Mouse (Mus musculus) intestine, embryonic 15.5 days (tissue): Measurements from ENCODE around the gene Enox1. TPM values are rescaled to one million over a fixed set of nuclear protein-coding genes. Genes with fewer than 3 reads are reported as not detected.

Source experiments
- ATAC-seq: fragments of 200-750 bp; cut with Nextera tagmentation; 2 replicates; pipeline ENCODE4 v1.8.0; 2017; ENCODE audit warnings: moderate TSS enrichment, moderate library complexity
- H3K27ac ChIP-seq: fragments of 300-500 bp; sonication (generic); 2 replicates; pipeline ENCODE4 v1.5.1; 2015; ENCODE audit warnings: mild to moderate bottlenecking, inconsistent platforms
- H3K27me3 ChIP-seq: fragments of 300-500 bp; sonication (generic); replicated peaks from 2 replicates; pipeline ENCODE4 v1.6.1; 2015; ENCODE audit warnings: inconsistent platforms
- H3K36me3 ChIP-seq: fragments of 300-500 bp; sonication (generic); 2 replicates; pipeline ENCODE4 v1.6.1; 2015; ENCODE audit warnings: inconsistent platforms
- H3K4me1 ChIP-seq: fragments of 300-500 bp; sonication (generic); replicated peaks from 2 replicates; pipeline ENCODE4 v1.6.1; 2015; ENCODE audit warnings: inconsistent platforms
- H3K4me2 ChIP-seq: fragments of 300-500 bp; sonication (generic); replicated peaks from 2 replicates; pipeline ENCODE4 v1.6.1; 2015; ENCODE audit warnings: mild to moderate bottlenecking, inconsistent platforms
- H3K4me3 ChIP-seq: fragments of 300-500 bp; sonication (generic); replicated peaks from 2 replicates; pipeline ENCODE4 v1.5.1; 2015; ENCODE audit warnings: inconsistent platforms
- H3K9ac ChIP-seq: fragments of 300-500 bp; sonication (generic); 2 replicates; pipeline ENCODE4 v1.6.1; 2015; ENCODE audit warnings: inconsistent platforms
- H3K9me3 ChIP-seq: fragments of 300-500 bp; sonication (generic); 2 replicates; pipeline ENCODE4 v1.6.1; 2016; ENCODE audit warnings: inconsistent platforms
- WGBS: fragments of 180-500 bp; shearing (Covaris S2); methylation state at CpG from one replicate; pipeline ENCODE4 v1.1.7; 2015; 5-methylcytosine and 5-hydroxymethylcytosine counted together
- polyA plus RNA-seq: library from polyadenylated mRNA; unstranded; fragments of >200 nt; fragmentation: Nextera tagmentation; extraction: Ambion mirVana; gene quantifications from 2 replicates; pipeline ENCODE4 v1.2.1, GENCODE M21; 2015

Gene Enox1
- polyA plus RNA-seq, 1 experiment from 2014 or later: 6.3 TPM

DNA sequence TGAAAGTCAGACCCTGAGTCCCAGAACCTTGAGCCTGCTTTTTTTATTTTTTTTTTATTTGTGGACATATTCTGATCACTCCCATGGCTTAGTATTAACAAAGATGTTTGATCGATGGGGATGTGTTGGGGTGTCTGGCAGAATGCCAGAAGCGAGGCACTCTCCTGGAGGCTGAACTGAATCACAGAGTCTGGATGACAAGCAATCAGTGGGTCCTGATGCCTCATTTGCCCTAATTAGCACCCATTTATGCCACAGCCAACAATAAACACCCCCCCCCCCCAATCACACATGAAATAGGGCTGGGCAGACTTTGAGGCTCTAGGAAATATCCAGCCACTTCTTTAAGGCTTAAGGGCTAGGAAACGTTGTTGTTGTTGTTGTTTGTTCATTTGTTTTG, 128.9 kb downstream of the Enox1 start:
- no peaks in the 10 kb centered on the region for H3K27me3 ChIP-seq
- no peak for ATAC-seq
- no peak overlapping the region for H3K9ac ChIP-seq
- no peak overlapping the region for H3K27ac ChIP-seq
- H3K9me3 ChIP-seq: no peaks in the 10 kb centered on the region
- WGBS: 81% methylated on average over 3 of the region's 3 CpGs
- H3K4me2 ChIP-seq: no peak overlapping the region
- H3K4me3 ChIP-seq: no peak overlapping the region
- H3K36me3 ChIP-seq: no peaks in the 10 kb centered on the region
- H3K4me1 ChIP-seq: no peaks in the 10 kb centered on the region

DNA sequence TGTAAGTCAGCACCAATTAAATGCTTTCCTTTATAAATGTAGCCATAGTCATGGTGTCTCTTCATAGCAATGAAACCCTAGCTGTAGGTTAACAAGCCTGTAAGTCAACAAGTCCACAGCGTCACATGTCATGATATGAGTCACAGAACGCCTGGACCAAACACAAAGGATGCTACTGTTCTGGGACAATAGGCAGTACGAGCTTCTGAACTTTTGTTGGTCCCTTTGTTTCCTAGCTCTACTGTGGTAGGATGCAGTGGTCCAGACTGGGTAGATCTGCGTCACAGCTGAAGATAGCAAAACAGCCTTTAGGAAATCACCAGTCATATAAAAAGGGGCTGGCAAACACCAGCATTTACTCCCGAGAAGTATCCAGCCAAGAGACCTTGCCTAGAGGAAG, 135.2 kb downstream of the Enox1 start:
- no peaks in the 10 kb centered on the region for H3K27me3 ChIP-seq
- no peaks in the 10 kb centered on the region for H3K36me3 ChIP-seq
- no peak overlapping the region for H3K4me3 ChIP-seq
- no peaks in the 10 kb centered on the region for H3K9me3 ChIP-seq
- no peak overlapping the region for H3K9ac ChIP-seq
- H3K27ac ChIP-seq: no peak overlapping the region
- no peak for ATAC-seq
- H3K4me1 ChIP-seq: no peaks in the 10 kb centered on the region
- H3K4me2 ChIP-seq: no peak overlapping the region
- WGBS: 93% methylated on average over 5 of the region's 5 CpGs

DNA sequence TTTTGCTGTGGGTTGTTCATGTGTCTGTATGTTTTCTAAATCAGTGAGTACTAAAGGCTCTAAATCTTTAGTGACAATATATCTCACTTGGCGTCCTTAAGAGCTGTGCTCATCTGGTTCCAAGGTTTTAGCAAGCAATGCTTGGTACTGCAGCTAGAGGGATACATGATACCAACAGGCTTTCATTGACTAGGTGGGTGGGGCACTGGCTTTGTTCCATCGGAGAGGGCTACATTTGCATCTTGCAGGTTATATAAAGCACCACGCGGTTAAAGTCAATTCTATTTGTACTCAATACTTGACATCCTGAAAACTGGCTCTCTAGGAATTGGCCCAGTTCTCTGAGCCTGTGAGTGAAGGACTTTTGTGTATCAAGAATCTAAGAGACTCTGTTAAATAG, 140.5 kb downstream of the Enox1 start:
- Histone ChIP-seq H3K27ac (no peak overlapping the region), H3K4me3 (no peak overlapping the region), H3K27me3 (no peaks in the 10 kb centered on the region), H3K9ac (no peak overlapping the region), H3K9me3 (no peaks in the 10 kb centered on the region), H3K36me3 (no peaks in the 10 kb centered on the region), H3K4me2 (no peak overlapping the region), H3K4me1 (no peaks in the 10 kb centered on the region)
- 66% methylated on average over 4 of the region's 4 CpGs for WGBS
- ATAC-seq: no peak

DNA sequence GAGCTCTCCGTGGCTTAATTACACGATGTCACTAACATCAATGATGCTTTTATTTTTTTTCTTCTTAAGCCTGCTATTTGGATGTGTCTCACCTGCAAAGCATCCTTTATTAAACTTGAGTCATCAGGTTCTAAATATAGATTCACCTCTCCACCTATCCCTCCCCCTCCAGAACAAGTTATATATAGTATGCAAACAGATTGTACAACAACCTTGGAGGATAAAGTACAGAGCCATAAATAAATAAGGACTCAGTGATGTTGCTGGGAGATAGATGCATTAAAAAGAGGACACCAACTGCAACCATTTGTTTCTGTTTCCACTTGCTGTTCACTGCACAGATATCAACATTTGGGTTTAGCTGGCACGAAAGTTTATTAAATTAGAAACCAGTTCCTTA, 141.8 kb downstream of the Enox1 start:
- Histone ChIP-seq H3K36me3 (no peaks in the 10 kb centered on the region), H3K4me1 (no peaks in the 10 kb centered on the region)
- 85% methylated on average over 3 of the region's 3 CpGs for WGBS

DNA sequence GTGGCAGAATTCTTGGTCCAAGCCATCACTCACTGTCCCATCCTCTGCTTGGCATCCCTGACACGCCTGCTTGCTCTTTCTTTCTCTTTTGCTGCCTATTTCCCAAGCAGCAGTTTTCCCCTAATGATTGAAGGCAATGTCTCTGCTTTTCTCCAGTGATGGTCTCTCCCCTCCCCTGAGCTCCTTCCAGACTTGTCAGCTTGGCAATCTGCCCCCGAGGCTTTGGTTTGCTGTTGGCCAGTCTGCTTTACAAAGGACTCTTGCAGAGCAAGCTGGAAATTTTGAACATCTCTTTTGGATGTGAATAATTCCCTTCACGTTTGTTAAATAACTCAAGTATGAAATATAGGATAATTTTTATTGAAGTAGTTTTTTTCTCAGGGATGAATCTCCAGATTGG, 153.0 kb downstream of the Enox1 start:
- Histone ChIP-seq H3K9ac (no peak overlapping the region), H3K27me3 (no peaks in the 10 kb centered on the region), H3K9me3 (no peaks in the 10 kb centered on the region), H3K4me1 (no peaks in the 10 kb centered on the region), H3K27ac (no peak overlapping the region), H3K36me3 (no peaks in the 10 kb centered on the region), H3K4me3 (no peak overlapping the region), H3K4me2 (no peak overlapping the region)
- no peak for ATAC-seq
- 48% methylated on average over 3 of the region's 3 CpGs for WGBS

More for the DNA sequence above, 141.8 kb downstream of the Enox1 start:
- Histone ChIP-seq H3K27me3 (no peaks in the 10 kb centered on the region), H3K9ac (no peak overlapping the region), H3K9me3 (no peaks in the 10 kb centered on the region), H3K4me3 (no peak overlapping the region), H3K27ac (no peak overlapping the region), H3K4me2 (no peak overlapping the region)
- no peak for ATAC-seq

DNA sequence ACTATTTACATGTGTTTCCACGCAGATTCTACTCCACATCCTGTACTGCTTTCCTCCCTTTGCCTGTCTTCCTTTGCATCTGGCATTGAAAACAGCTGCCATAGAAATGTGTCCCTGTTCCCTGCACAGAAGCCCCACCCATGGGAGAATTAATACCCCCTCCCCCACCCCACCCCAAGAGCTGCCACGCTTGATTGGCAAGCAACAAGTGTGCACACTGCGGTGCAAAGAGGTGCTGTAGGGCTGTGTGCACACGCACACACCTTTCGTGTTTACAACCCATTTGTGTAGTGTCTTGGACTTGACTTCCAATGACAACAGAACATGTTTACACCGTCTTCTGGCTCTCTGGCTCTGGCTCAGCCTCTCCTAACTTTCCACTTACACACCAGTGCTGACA, 154.9 kb downstream of the Enox1 start:
- no peaks in the 10 kb centered on the region for H3K36me3 ChIP-seq
- H3K4me1 ChIP-seq: no peaks in the 10 kb centered on the region
- ATAC-seq: peak; percentile 31; the same call in 1 of the 2 replicates
- H3K27me3 ChIP-seq: no peaks in the 10 kb centered on the region
- no peak overlapping the region for H3K27ac ChIP-seq
- H3K4me2 ChIP-seq: no peak overlapping the region
- 76% methylated on average over 6 of the region's 6 CpGs for whole genome bisulfite sequencing
- H3K9ac ChIP-seq: no peak overlapping the region
- no peak overlapping the region for H3K4me3 ChIP-seq
- H3K9me3 ChIP-seq: no peaks in the 10 kb centered on the region

DNA sequence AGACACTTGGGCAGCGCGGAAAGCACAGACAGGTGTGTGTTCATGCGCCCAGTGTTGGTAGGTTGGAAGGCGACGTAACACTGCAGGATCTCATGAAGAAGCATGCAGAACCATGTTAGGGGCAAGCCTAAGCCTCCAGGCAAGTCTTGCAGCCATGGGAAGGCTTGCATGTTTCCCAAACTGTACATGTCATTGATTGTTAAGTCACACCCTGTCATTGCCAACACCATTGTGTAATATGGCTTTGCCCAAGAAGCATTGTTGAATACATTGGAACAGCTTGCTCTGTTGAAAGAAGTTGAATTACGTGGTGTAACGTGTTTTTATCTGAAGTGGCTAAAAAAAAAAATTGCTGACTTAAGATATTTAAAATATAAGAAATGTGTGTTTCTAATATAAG, 162.8 kb downstream of the Enox1 start:
- ATAC-seq: no peak
- Histone ChIP-seq H3K9me3 (no peaks in the 10 kb centered on the region), H3K4me1 (no peaks in the 10 kb centered on the region), H3K9ac (no peak overlapping the region), H3K36me3 (no peaks in the 10 kb centered on the region), H3K4me3 (no peak overlapping the region), H3K4me2 (no peak overlapping the region), H3K27ac (no peak overlapping the region), H3K27me3 (no peaks in the 10 kb centered on the region)
- 92% methylated on average over 7 of the region's 7 CpGs for WGBS

DNA sequence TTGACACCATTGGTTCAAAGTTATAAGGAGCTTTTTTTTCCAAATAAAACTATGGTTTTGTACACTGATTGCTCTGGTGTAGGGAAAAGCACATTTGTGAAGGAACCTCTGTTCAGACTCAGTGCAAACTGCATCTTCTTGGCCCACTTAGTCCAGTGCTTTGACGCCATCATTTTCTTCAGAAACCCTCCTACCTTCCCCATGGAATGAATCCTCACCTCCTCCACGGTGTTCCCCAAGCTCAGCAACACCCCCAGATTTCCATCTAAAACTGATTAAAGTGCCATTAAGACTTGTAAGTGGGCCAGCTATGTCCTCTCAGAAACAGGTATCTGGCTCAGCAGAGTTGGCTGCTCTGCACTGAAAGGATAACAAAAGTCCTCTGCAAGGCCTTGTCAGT, 167.8 kb downstream of the Enox1 start:
- Histone ChIP-seq H3K27me3 (no peaks in the 10 kb centered on the region), H3K9me3 (no peaks in the 10 kb centered on the region), H3K27ac (no peak overlapping the region), H3K4me1 (no peaks in the 10 kb centered on the region), H3K36me3 (no peaks in the 10 kb centered on the region), H3K4me2 (no peak overlapping the region), H3K4me3 (no peak overlapping the region), H3K9ac (no peak overlapping the region)
- ATAC-seq: no peak
- WGBS: 95% methylated on average over 2 of the region's 2 CpGs

DNA sequence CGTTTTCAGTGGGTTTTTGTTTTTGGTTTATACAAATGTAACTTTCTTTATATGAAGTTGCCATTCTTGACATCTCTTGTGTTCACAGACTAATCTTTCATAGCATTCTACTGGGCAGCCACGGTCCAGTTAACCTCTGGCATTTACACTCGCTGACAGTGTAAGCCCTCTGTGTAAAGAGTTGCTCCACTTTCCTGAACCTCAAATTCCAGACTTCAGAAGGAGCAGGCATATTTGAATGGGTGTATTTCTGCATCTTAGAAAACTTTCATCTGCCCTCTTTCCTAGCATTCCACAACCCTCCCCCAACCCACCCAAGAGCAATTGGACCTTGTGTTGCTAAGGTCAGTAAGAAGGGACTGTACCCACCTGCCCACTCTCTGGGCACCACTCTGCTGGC, 171.1 kb downstream of the Enox1 start:
- 76% methylated on average over 3 of the region's 3 CpGs for WGBS
- ATAC-seq: no peak
- no peaks in the 10 kb centered on the region for H3K36me3 ChIP-seq
- no peaks in the 10 kb centered on the region for H3K4me1 ChIP-seq
- H3K4me3 ChIP-seq: no peak overlapping the region
- no peaks in the 10 kb centered on the region for H3K27me3 ChIP-seq
- no peak overlapping the region for H3K27ac ChIP-seq
- no peak overlapping the region for H3K9ac ChIP-seq
- no peak overlapping the region for H3K4me2 ChIP-seq
- H3K9me3 ChIP-seq: no peaks in the 10 kb centered on the region

DNA sequence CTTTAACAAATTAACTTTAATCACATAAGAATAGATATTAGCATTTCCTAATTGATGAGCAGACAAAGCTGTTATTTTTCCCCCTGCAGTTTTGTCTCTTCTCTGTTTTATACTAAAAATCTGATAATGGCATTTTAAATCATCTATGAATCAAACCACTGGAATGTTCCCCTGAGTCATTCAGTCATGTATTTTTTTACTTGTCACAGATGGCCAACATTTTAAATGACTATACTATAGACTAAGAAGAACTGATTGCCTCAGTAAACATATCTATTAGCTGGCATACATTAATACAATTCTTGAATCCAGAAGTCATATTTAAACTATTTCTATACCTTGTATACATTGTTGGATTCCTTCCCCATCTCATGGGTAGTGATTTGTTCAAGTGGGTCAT, 173.2 kb downstream of the Enox1 start:
- Histone ChIP-seq H3K9ac (no peak overlapping the region), H3K4me2 (no peak overlapping the region), H3K36me3 (no peaks in the 10 kb centered on the region), H3K9me3 (no peaks in the 10 kb centered on the region), H3K27me3 (no peaks in the 10 kb centered on the region), H3K4me1 (no peaks in the 10 kb centered on the region), H3K27ac (no peak overlapping the region), H3K4me3 (no peak overlapping the region)
- ATAC-seq: no peak

DNA sequence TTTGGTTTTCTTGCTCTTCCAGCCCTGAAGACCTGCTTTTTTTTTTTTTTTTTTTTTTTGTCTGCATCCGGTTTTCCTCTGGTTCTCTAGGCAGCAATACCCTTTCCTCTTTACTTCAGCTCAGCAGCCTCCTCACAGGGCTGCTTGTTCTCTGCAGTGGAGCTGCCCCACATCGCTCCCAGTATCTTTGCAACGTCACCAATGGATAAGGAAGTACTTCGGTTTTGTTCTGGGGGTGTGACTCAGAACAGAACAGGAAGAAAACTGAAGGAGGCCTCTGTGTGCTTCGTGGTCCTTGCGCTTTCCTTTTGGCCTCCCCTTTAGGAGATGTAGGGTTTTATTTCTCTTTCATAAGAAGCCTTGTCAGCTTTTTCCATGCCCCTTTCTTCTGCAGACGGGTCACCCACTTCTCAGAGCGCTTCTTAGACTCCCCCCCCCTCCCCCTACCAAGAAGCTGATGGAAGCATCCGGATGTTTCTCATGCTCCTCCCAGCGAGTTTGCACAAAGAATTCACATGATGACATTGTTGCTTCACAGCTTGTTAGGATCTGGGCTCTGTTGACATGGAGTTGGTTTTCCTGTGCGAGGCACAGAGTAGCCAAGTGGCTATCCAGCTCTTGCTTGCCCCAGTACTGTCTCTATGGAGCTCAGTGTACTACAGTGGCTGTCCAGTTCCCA, 187.2 kb downstream of the Enox1 start:
- H3K4me3 ChIP-seq: no peak overlapping the region
- no peak overlapping the region for H3K4me2 ChIP-seq
- no peaks in the 10 kb centered on the region for H3K27me3 ChIP-seq
- 57% methylated on average over 11 of the region's 11 CpGs for WGBS
- no peaks in the 10 kb centered on the region for H3K36me3 ChIP-seq
- no peak overlapping the region for H3K27ac ChIP-seq
- no peaks in the 10 kb centered on the region for H3K9me3 ChIP-seq
- H3K4me1 ChIP-seq: no peaks in the 10 kb centered on the region
- ATAC-seq: no peak
- H3K9ac ChIP-seq: no peak overlapping the region

DNA sequence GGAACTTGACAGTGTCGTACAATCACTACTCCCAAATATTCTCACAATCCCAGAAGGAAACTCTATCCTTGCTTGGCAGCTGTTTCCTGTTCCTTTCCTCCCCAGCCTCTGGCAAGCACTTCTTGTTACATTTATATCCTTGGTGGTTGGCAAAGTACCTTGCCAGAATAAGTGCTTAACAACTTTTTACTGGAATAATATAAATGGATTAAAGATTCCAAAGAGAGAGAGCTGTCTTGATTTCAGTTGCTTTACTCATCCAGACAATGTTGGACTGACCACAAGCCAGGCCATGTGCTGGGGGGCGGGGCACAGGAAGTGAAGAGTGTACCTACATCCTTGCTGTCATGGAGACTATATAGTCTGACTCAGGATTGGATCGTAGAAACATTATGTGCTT, 189.7 kb downstream of the Enox1 start:
- 86% methylated on average over 3 of the region's 3 CpGs for WGBS
- Histone ChIP-seq H3K9ac (no peak overlapping the region), H3K27ac (no peak overlapping the region), H3K4me3 (no peak overlapping the region), H3K36me3 (no peaks in the 10 kb centered on the region), H3K27me3 (no peaks in the 10 kb centered on the region), H3K4me1 (no peaks in the 10 kb centered on the region), H3K4me2 (no peak overlapping the region), H3K9me3 (no peaks in the 10 kb centered on the region)
- ATAC-seq: no peak

DNA sequence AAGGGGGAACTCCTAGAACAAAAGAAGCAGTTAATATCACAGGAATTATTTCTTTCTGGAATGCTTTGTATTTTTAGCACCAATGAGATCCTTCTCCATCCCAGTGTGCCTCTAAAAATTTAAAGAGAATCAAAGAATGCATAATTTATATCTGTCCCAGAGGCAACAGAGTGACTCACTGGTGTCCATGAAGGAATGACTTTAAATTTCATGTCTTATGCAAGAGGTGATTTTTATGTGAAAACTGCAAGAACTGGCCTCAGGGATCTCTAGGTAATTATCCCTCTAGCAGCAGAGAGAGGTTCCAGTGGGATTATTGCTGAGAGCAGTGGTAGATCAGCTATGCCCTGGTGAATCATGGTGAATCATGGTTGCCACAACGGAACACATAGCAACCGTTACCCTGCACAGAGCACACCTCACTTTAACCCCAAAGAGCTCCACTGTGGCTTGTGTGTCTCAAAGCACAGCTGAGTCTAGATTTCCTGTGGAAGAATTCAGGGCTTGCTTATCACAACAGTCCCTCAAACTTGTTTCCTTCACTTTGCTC, 195.3 kb downstream of the Enox1 start:
- Histone ChIP-seq H3K27ac (no peak overlapping the region), H3K4me3 (no peak overlapping the region), H3K4me2 (no peak overlapping the region), H3K9me3 (no peaks in the 10 kb centered on the region), H3K36me3 (no peaks in the 10 kb centered on the region), H3K4me1 (no peaks in the 10 kb centered on the region), H3K9ac (no peak overlapping the region), H3K27me3 (no peaks in the 10 kb centered on the region)
- no peak for ATAC-seq
- 89% methylated on average over 2 of the region's 2 CpGs for WGBS
